Mouse (Mus musculus) stomach, postnatal 0 days (tissue): ENCODE results near the gene Plxnd1. TPM values are rescaled to one million over a fixed set of nuclear protein-coding genes. Genes with fewer than 3 reads are reported as not detected.

Experiments
- ATAC-seq: fragments of 200-750 bp; cut with Nextera tagmentation; 2 replicates; pipeline ENCODE4 v1.8.0; 2017; ENCODE audit not compliant: low FRiP score, low TSS enrichment
- DNase-seq: peaks from one replicate; pipeline ENCODE4 v3.0.0-alpha.2; 2016; ENCODE audit warnings: low spot score
- H3K27ac ChIP-seq: fragments of 300-500 bp; sonication (generic); replicated peaks from 2 replicates; pipeline ENCODE4 v1.5.1; 2014; ENCODE audit warnings: mild to moderate bottlenecking, control low read depth
- H3K27me3 ChIP-seq: fragments of 300-500 bp; sonication (generic); 2 replicates; pipeline ENCODE4 v1.6.1; 2014; ENCODE audit warnings: low read length; ENCODE audit not compliant: control insufficient read depth, insufficient read depth
- H3K36me3 ChIP-seq: fragments of 300-500 bp; sonication (generic); 2 replicates; pipeline ENCODE4 v1.6.1; 2014; ENCODE audit warnings: low read length, mixed read lengths; ENCODE audit not compliant: control insufficient read depth, insufficient read depth
- H3K4me1 ChIP-seq: fragments of 300-500 bp; sonication (generic); replicated peaks from 2 replicates; pipeline ENCODE4 v1.6.1; 2014; ENCODE audit warnings: antibody characterized with exemption; ENCODE audit not compliant: control insufficient read depth, insufficient read depth
- H3K4me2 ChIP-seq: fragments of 300-500 bp; sonication (generic); replicated peaks from 2 replicates; pipeline ENCODE4 v1.6.1; 2014; ENCODE audit warnings: low read depth, mild to moderate bottlenecking, control low read depth, moderate library complexity
- H3K4me3 ChIP-seq: fragments of 300-500 bp; sonication (generic); 2 replicates; pipeline ENCODE4 v1.5.1; 2014; ENCODE audit warnings: low read depth, low read length, control low read depth
- H3K9ac ChIP-seq: fragments of 300-500 bp; sonication (generic); 2 replicates; pipeline ENCODE4 v1.6.1; 2014; ENCODE audit warnings: mild to moderate bottlenecking, low read length, control low read depth, mixed read lengths
- H3K9me3 ChIP-seq: fragments of 300-500 bp; sonication (generic); 2 replicates; pipeline ENCODE4 v1.6.1; 2016; ENCODE audit warnings: low read length; ENCODE audit not compliant: control insufficient read depth
- CTCF ChIP-seq: IDR thresholded peaks from 2 replicates; pipeline ENCODE4 v1.5.1; 2016; ENCODE audit warnings: antibody characterized with exemption, low read depth, mild to moderate bottlenecking, moderate library complexity
- EP300 ChIP-seq: optimal IDR thresholded peaks from 2 replicates; pipeline ENCODE3; 2016; ENCODE audit warnings: antibody characterized with exemption
- WGBS: fragments of 180-500 bp; shearing (Covaris S2); extraction: QIAGEN DNeasy Blood & Tissue Kit; methylation state at CpG from one replicate; pipeline ENCODE4 v1.1.7; 2014; 5-methylcytosine and 5-hydroxymethylcytosine counted together
- polyA plus RNA-seq: library from polyadenylated mRNA; unstranded; fragments of >200 nt; fragmentation: Nextera tagmentation; extraction: Ambion mirVana; gene quantifications from 2 replicates; pipeline ENCODE4 v1.2.1, GENCODE M21; 2015

Gene Plxnd1
- polyA plus RNA-seq, 1 experiment from 2014 or later = 10.4 TPM

- peak overlapping the region; percentile 1; the same call in 1 of the 2 replicates for H3K4me3 ChIP-seq
- ATAC-seq (no peak), DNase-seq (no peak)
- no peaks in the 10 kb centered on the region for H3K9me3 ChIP-seq
- no peak overlapping the region for H3K9ac ChIP-seq
- TF ChIP-seq CTCF (no peak), EP300 (no peak)
- H3K4me2 ChIP-seq = peak overlapping the region; percentile 25; the same call in 1 of the 2 replicates
- no peaks in the 10 kb centered on the region; the same call in 1 of the 2 replicates for H3K27me3 ChIP-seq
- peaks cover 3% of the 10 kb centered on the region for H3K4me1 ChIP-seq
- WGBS = 65% methylated on average over 4 of the region's 4 CpGs
- H3K27ac ChIP-seq = no peak overlapping the region
- no peaks in the 10 kb centered on the region for H3K36me3 ChIP-seq
Observed at GRCm38 (mm10) chr6:115989607-115990006, 5.2 kb downstream of the Plxnd1 start.

- Histone ChIP-seq H3K36me3 (no peaks in the 10 kb centered on the region), H3K27me3 (no peaks in the 10 kb centered on the region; the same call in 1 of the 2 replicates), H3K9me3 (no peaks in the 10 kb centered on the region), H3K4me1 (peaks cover 3% of the 10 kb centered on the region), H3K9ac (no peak overlapping the region), H3K4me2 (no peak overlapping the region; the same call in 1 of the 2 replicates), H3K27ac (no peak overlapping the region), H3K4me3 (no peak overlapping the region)
- DNase-seq (no peak), ATAC-seq (no peak)
- TF ChIP-seq EP300 = no peak
- no peak for TF ChIP-seq CTCF
- 78% methylated on average over 5 of the region's 5 CpGs for WGBS
Observed at GRCm38 (mm10) chr6:115989032-115989431, 5.8 kb downstream of the Plxnd1 start.

- no peaks in the 10 kb centered on the region for H3K36me3 ChIP-seq
- DNase-seq (no peak), ATAC-seq (no peak)
- TF ChIP-seq EP300 (no peak), CTCF (no peak)
- H3K9me3 ChIP-seq = no peaks in the 10 kb centered on the region
- no peak overlapping the region for H3K9ac ChIP-seq
- H3K27ac ChIP-seq = 0 out of 2 replicates have a peak overlapping the region, but pooled peaks have one; percentile 13
- H3K4me1 ChIP-seq = peaks cover 3% of the 10 kb centered on the region
- 69% methylated on average over 9 of the region's 9 CpGs for WGBS
- no peaks in the 10 kb centered on the region for H3K27me3 ChIP-seq
- H3K4me3 ChIP-seq = no peak overlapping the region
- no peak overlapping the region for H3K4me2 ChIP-seq
Observed at GRCm38 (mm10) chr6:115987096-115987747, 7.6 kb downstream of the Plxnd1 start.

- ATAC-seq = peak; percentile 15; the same call in 1 of the 2 replicates
- WGBS = 58% methylated on average over 12 of the region's 12 CpGs
- Histone ChIP-seq H3K4me1 (peaks cover 3% of the 10 kb centered on the region), H3K27me3 (no peaks in the 10 kb centered on the region), H3K9ac (peak overlapping the region; percentile 31; the same call in 1 of the 2 replicates), H3K9me3 (no peaks in the 10 kb centered on the region), H3K36me3 (no peaks in the 10 kb centered on the region), H3K4me2 (peak overlapping the region; percentile 20; the same call in 1 of the 2 replicates), H3K27ac (0 out of 2 replicates have a peak overlapping the region, but pooled peaks have one; percentile 35), H3K4me3 (no peak overlapping the region)
- TF ChIP-seq CTCF = no peak
- TF ChIP-seq EP300 = no peak
- DNase-seq = no peak
Observed at GRCm38 (mm10) chr6:115986472-115987095, 8.2 kb downstream of the Plxnd1 start.

GRCm38 (mm10) chr6:115985622-115986021 is 9.2 kb downstream of the Plxnd1 start:
- WGBS = 37% methylated on average over 9 of the region's 9 CpGs
- H3K4me1 ChIP-seq = peaks cover 3% of the 10 kb centered on the region; the same call in 1 of the 2 replicates
- H3K27ac ChIP-seq = no peak overlapping the region
- H3K36me3 ChIP-seq = no peaks in the 10 kb centered on the region
- no peak for ATAC-seq
- DNase-seq = no peak
- no peak overlapping the region for H3K4me3 ChIP-seq
- H3K27me3 ChIP-seq = no peaks in the 10 kb centered on the region
- TF ChIP-seq CTCF (no peak), EP300 (no peak)
- H3K9ac ChIP-seq = peak overlapping the region; percentile 31; the same call in 1 of the 2 replicates
- H3K4me2 ChIP-seq = no peak overlapping the region; the same call in 1 of the 2 replicates
- H3K9me3 ChIP-seq = no peaks in the 10 kb centered on the region

GRCm38 (mm10) chr6:115984580-115984979 is 10.2 kb downstream of the Plxnd1 start:
- H3K27me3 ChIP-seq = no peaks in the 10 kb centered on the region
- TF ChIP-seq EP300 (no peak), CTCF (no peak)
- ATAC-seq (no peak), DNase-seq (no peak)
- no peak overlapping the region for H3K4me3 ChIP-seq
- WGBS = 51% methylated on average over 7 of the region's 7 CpGs
- no peak overlapping the region for H3K4me2 ChIP-seq
- H3K9me3 ChIP-seq = no peaks in the 10 kb centered on the region
- no peaks in the 10 kb centered on the region for H3K36me3 ChIP-seq
- H3K27ac ChIP-seq = no peak overlapping the region; the same call in 1 of the 2 replicates
- no peak overlapping the region for H3K9ac ChIP-seq
- peaks cover 3% of the 10 kb centered on the region; the same call in 1 of the 2 replicates for H3K4me1 ChIP-seq
